Mouse (Mus musculus): ENCODE data around the gene Cd300lf. TPM values are rescaled to one million over a fixed set of nuclear protein-coding genes. Genes with fewer than 3 reads are reported as not detected.

The Cd300lf gene
- total and polyA plus RNA-seq, 3 experiments = 15.5 to 36.9 (median 35.3) TPM

DNA sequence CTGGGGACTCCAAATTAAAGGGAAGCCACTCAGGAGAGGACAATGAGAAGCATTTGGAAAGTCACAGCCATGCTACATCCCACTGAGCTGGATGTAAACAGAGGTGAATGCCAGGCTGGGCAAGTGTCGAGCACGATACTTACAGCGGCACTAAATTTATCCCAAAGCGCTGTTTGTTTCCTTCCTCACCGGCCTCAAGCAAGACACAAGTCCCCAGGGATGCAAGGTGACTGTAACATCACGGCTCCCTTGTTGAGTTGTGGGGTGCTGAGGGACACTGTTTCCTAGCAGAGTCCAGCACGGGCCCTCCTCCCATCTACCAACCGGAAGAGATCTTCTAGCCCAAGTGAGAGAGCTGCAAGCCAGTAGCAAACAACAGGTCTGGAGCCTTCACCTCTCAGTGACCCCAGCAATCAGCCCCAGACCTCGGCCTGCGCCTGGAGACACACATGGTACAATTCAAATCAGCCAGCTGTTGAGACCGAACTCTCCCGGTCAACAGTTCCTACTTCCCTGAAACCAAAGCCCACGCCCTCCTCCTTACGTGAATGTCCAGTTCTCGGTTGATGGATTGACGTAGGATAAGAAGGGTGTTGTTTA lies 34.5 kb downstream of the Cd300lf start:
- H3K79me2 ChIP-seq (replicated peaks; ENCODE audit: control insufficient read depth, extremely low read depth, insufficient read depth, poor library complexity, severe bottlenecking) = no peaks in the 10 kb centered on the region
- H3K9me3 ChIP-seq (replicated peaks; ENCODE audit: low read length) = peaks cover 3% of the 10 kb centered on the region
- H3K4me1 ChIP-seq (ENCODE audit: control insufficient read depth in 1 of 2, insufficient read depth in 2 of 2) = peaks cover 46 to 85% of the 10 kb centered on the region in 2 experiments
- in situ Hi-C loops (cut with MboI; ENCODE audit: low pct_ligation_motif_present, low pct_unique_long_range_greater_than_20kb, low sequenced_read_pairs) (loop anchor here (5.0 kb wide), 1 partner anchor 43 kb away; no protein-coding TSS in a partner anchor), dilution Hi-C loops (cut with MboI; ENCODE audit: extremely low pct_ligation_motif_present, extremely low pct_unique_long_range_greater_than_20kb, low sequenced_read_pairs) (no loop called here)
- H3K27ac ChIP-seq (ENCODE audit: insufficient read depth, low read depth) = peak overlapping the region; percentile 77
- peak overlapping the region; percentile 42 for H3K4me2 ChIP-seq (ENCODE audit: insufficient read depth, low read depth, poor library complexity, severe bottlenecking)
- no peaks in the 10 kb centered on the region for H3K27me3 ChIP-seq (replicated peaks)
- H3K9ac ChIP-seq (ENCODE audit: insufficient read depth, low read depth) = peak overlapping the region; percentile 24
- H3K36me3 ChIP-seq (replicated peaks in 1 of 2; ENCODE audit: control insufficient read depth in 1 of 2, insufficient read depth in 1 of 2, low read length in 1 of 2) = no peaks in the 10 kb centered on the region
- DNase-seq (ENCODE audit: extremely low read depth) = peak; percentile 71
- no peak for TF ChIP-seq HCFC1 (IDR thresholded peaks at IDR 0.05; ENCODE audit: low read depth, low read length)
- peak; percentile 57; the same call in 1 of the 2 replicates for TF ChIP-seq MYC (IDR thresholded peaks at IDR 0.05; ENCODE audit: low read depth, low read length)
- TF ChIP-seq MXI1 (IDR thresholded peaks at IDR 0.05; ENCODE audit: low read depth, low read length) = peak; percentile 55; the same call in 1 of the 2 replicates
- peak; percentile 39; the same call in 1 of the 2 replicates for TF ChIP-seq POLR2A (IDR thresholded peaks at IDR 0.05; ENCODE audit: low read depth, low read length)
- peak; percentile 73 for TF ChIP-seq ETS1 (conservative IDR thresholded peaks at IDR 0.05; ENCODE audit: low read depth, low read length)
- peak; percentile 40; the same call in 1 of the 2 replicates for TF ChIP-seq TCF12 (IDR thresholded peaks at IDR 0.05; ENCODE audit: low read depth, low read length)
- no peak for TF ChIP-seq RCOR1 (conservative IDR thresholded peaks at IDR 0.05; ENCODE audit: low read depth, low read length)
- TF ChIP-seq CTCF (conservative IDR thresholded peaks at IDR 0.05 in 1 of 2, IDR thresholded peaks at IDR 0.05 in 1 of 2; ENCODE audit: low read depth in 2 of 2, low read length in 2 of 2) = no peak
- TF ChIP-seq ZMIZ1 (IDR thresholded peaks at IDR 0.05; ENCODE audit: low read depth, low read length) = no peak
- TF ChIP-seq MAFK (IDR thresholded peaks at IDR 0.05; ENCODE audit: insufficient replicate concordance, low read length) = no peak
- TF ChIP-seq SIN3A (IDR thresholded peaks at IDR 0.05; ENCODE audit: low read length) = peak; percentile 19; the same call in 1 of the 2 replicates
- TF ChIP-seq BHLHE40 (IDR thresholded peaks at IDR 0.05; ENCODE audit: low read depth, low read length) = peak; percentile 30; the same call in 1 of the 2 replicates
- peak; percentile 50; the same call in 1 of the 2 replicates for TF ChIP-seq EP300 (IDR thresholded peaks at IDR 0.05; ENCODE audit: low read length)
- TF ChIP-seq JUND (conservative IDR thresholded peaks at IDR 0.05; ENCODE audit: low read depth, low read length) = no peak
- no peak for TF ChIP-seq GABPA (IDR thresholded peaks at IDR 0.05; ENCODE audit: insufficient replicate concordance, low read depth, low read length)
- no peak for TF ChIP-seq PAX5 (IDR thresholded peaks at IDR 0.05; ENCODE audit: low read length)
- no peak for TF ChIP-seq ZNF384 (IDR thresholded peaks at IDR 0.05; ENCODE audit: low read depth, low read length)
- peak; percentile 67; the same call in 1 of the 2 replicates for TF ChIP-seq ELF1 (IDR thresholded peaks at IDR 0.05; ENCODE audit: low read depth, low read length)
- TF ChIP-seq SMC3 (IDR thresholded peaks at IDR 0.05; ENCODE audit: low read depth, low read length) = no peak
- no peak for TF ChIP-seq UBTF (IDR thresholded peaks at IDR 0.05; ENCODE audit: low read depth, low read length)
- no peak for TF ChIP-seq CHD1 (IDR thresholded peaks at IDR 0.05; ENCODE audit: low read depth, low read length)
- TF ChIP-seq MAX (IDR thresholded peaks at IDR 0.05; ENCODE audit: low read length) = peak; percentile 10; the same call in 1 of the 2 replicates
- peak; percentile 25; the same call in 1 of the 2 replicates for TF ChIP-seq NRF1 (IDR thresholded peaks at IDR 0.05; ENCODE audit: low read depth, low read length)
- TF ChIP-seq IRF4 (IDR thresholded peaks at IDR 0.05; ENCODE audit: low read depth, low read length) = peak; percentile 70
- no peak for TF ChIP-seq NELFE (IDR thresholded peaks at IDR 0.05; ENCODE audit: low read depth, low read length)
- TF ChIP-seq TBP (conservative IDR thresholded peaks at IDR 0.05; ENCODE audit: low read depth, low read length) = no peak
- TF ChIP-seq MEF2A (IDR thresholded peaks at IDR 0.05; ENCODE audit: borderline replicate concordance, low read depth, low read length) = peak; percentile 58; the same call in 1 of the 2 replicates
- TF ChIP-seq MAZ (IDR thresholded peaks at IDR 0.05; ENCODE audit: low read depth, low read length) = 0 out of 2 replicates have a peak, but pooled peaks have one; percentile 26
- H3K4me3 ChIP-seq (replicated peaks in 1 of 3; ENCODE audit: low read depth in 2 of 3, low read length in 2 of 3, poor library complexity in 1 of 3) = peak overlapping the region in 2 of 3 experiments; percentile 1 to 10
